Mouse (Mus musculus) forebrain, embryonic 12.5 days (tissue): ENCODE results near the gene Frg2f1. TPM values are rescaled to one million over a fixed set of nuclear protein-coding genes. Genes with fewer than 3 reads are reported as not detected.

Source experiments
- ATAC-seq: fragments of 200-750 bp; cut with Nextera tagmentation; 2 replicates; pipeline ENCODE4 v1.8.0; 2017; ENCODE audit warnings: moderate TSS enrichment; ENCODE audit not compliant: low FRiP score
- H3K27ac ChIP-seq: fragments of 300-500 bp; sonication (generic); 2 replicates; pipeline ENCODE4 v1.5.1; 2016; ENCODE audit warnings: mild to moderate bottlenecking
- H3K27me3 ChIP-seq: fragments of 300-500 bp; sonication (generic); 2 replicates; pipeline ENCODE4 v1.6.1; 2016; ENCODE audit warnings: mild to moderate bottlenecking
- H3K36me3 ChIP-seq: fragments of 300-500 bp; sonication (generic); replicated peaks from 2 replicates; pipeline ENCODE4 v1.6.1; 2016; ENCODE audit warnings: mild to moderate bottlenecking
- H3K4me1 ChIP-seq: fragments of 300-500 bp; sonication (generic); 2 replicates; pipeline ENCODE4 v1.6.1; 2016
- H3K4me2 ChIP-seq: fragments of 300-500 bp; sonication (generic); 2 replicates; pipeline ENCODE4 v1.6.1; 2016; ENCODE audit warnings: mild to moderate bottlenecking, moderate library complexity
- H3K4me3 ChIP-seq: fragments of 300-500 bp; sonication (generic); replicated peaks from 2 replicates; pipeline ENCODE4 v1.5.1; 2016; ENCODE audit warnings: mild to moderate bottlenecking
- H3K9ac ChIP-seq: fragments of 300-500 bp; sonication (generic); 2 replicates; pipeline ENCODE4 v1.6.1; 2016; ENCODE audit warnings: mild to moderate bottlenecking
- H3K9me3 ChIP-seq: fragments of 300-500 bp; sonication (generic); 2 replicates; pipeline ENCODE4 v1.6.1; 2016
- WGBS: fragments of 180-500 bp; shearing (Covaris S2); methylation state at CpG from one replicate; pipeline ENCODE4 v1.1.7; 2016; 5-methylcytosine and 5-hydroxymethylcytosine counted together
- polyA plus RNA-seq: library from polyadenylated mRNA; unstranded; fragments of >200 nt; fragmentation: Nextera tagmentation; extraction: Ambion mirVana; gene quantifications from 2 replicates; pipeline ENCODE4 v1.2.1, GENCODE M21; 2016

The Frg2f1 gene
- 3.1 and 4.4 TPM in 2 replicates for polyA plus RNA-seq

DNA sequence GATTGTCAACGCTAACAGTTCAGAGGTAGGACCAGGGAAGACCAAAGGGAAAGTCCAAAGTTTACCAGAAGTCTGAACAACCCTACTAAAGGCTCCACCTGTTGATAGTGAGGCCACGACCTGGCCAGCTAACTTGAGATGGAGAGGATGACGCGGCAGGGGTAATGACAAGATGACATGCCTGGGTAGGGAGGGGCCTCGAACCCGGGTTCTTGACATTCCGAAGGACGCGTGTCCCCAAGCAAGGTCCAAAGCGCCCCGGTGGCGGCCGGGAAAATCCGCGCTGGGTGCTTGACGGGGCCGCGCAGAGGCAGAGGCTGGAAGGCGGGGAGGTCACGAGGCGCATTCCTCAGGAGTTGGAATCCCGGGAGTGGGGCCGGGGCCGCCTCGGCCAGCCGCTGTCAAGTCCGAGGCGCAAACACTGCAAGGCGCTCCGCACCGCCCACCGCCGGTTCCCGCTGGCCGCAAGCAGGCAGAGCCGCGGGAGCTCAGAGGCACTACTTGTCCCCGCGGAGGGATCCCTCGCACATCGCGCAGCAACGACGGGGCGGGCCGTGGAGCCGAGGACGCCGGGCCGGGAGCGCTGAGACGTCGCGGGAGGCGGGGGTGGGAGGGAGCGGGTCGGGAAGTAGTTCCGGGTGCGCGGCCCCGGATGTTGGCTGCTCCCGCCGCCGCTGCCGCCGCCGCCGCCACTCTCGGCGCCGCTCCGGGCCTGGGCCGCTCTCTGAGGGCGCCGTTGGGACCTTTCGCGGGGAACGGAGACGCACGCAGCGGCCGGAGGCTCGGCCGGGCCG, at the start of gene Frg2f1:
Gene Frg2f1 (minus strand): TSS at position 499 of the 794 bp plus-strand sequence.
- peak; percentile 95 for ATAC-seq
- WGBS: under 1% methylated on average over 81 of the region's 85 CpGs
- H3K9me3 ChIP-seq: no peaks in the 10 kb centered on the region
- peak within 1 kb of the TSS; percentile 87 for H3K4me3 ChIP-seq
- H3K27ac ChIP-seq: peak within 1 kb of the TSS; percentile 99
- H3K4me2 ChIP-seq: peak within 1 kb of the TSS; percentile 77
- H3K9ac ChIP-seq: peak within 1 kb of the TSS; percentile 97
- no peaks in the 10 kb centered on the region for H3K36me3 ChIP-seq
- H3K27me3 ChIP-seq: no peaks in the 10 kb centered on the region
- H3K4me1 ChIP-seq: peaks cover 21% of the 10 kb centered on the region

DNA sequence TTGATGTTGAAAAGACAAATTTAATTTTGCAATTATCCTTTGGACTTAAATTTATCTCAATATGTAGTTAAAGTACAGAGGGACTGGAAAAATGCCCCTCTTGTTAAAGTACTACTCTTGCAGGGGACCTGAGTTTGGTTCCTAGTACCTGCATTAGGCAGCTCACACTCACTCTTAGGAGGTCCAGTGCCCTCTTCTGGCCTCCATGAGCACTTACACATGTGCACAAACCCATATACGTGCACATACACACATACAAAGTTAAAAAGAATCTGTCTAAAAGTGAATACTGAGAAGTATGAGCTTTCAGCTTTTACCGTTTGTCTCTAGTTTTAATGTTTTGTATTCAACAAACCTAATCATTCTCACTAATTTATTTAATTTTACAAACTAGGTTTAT, 48.7 kb upstream of the Frg2f1 start:
- Histone ChIP-seq H3K36me3 (peaks cover 12% of the 10 kb centered on the region), H3K9me3 (no peaks in the 10 kb centered on the region), H3K27me3 (no peaks in the 10 kb centered on the region), H3K4me3 (no peak overlapping the region), H3K4me2 (no peak overlapping the region), H3K27ac (no peak overlapping the region), H3K4me1 (peaks cover 6% of the 10 kb centered on the region; the same call in 1 of the 2 replicates), H3K9ac (no peak overlapping the region)
- 99% methylated on average over 2 of the region's 2 CpGs for WGBS
- ATAC-seq: no peak

DNA sequence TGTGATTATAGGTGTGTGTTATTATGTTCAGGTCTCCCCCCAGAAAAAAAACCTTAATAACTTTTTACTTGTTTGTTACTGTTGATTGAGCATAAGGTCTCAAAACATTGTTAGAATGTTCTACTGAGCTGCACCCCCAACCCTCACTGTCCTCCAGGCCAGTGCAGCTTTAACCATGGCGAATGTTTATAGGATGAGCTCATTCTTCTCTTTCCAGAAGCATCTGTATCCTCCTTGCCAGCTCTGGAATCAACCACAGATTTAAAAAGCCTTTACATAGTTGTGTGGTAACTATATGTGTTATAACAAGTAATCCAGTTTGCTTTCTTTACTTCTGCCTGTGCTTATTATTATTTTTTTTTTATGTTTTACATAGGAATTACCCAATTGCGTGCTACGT, 36.1 kb upstream of the Frg2f1 start:
- 97% methylated on average over 3 of the region's 3 CpGs for WGBS
- H3K27ac ChIP-seq: no peak overlapping the region
- no peaks in the 10 kb centered on the region for H3K4me1 ChIP-seq
- H3K27me3 ChIP-seq: no peaks in the 10 kb centered on the region
- no peaks in the 10 kb centered on the region for H3K9me3 ChIP-seq
- H3K4me3 ChIP-seq: no peak overlapping the region
- no peak for ATAC-seq
- peaks cover 10% of the 10 kb centered on the region; the same call in 1 of the 2 replicates for H3K36me3 ChIP-seq
- H3K9ac ChIP-seq: no peak overlapping the region
- H3K4me2 ChIP-seq: no peak overlapping the region

DNA sequence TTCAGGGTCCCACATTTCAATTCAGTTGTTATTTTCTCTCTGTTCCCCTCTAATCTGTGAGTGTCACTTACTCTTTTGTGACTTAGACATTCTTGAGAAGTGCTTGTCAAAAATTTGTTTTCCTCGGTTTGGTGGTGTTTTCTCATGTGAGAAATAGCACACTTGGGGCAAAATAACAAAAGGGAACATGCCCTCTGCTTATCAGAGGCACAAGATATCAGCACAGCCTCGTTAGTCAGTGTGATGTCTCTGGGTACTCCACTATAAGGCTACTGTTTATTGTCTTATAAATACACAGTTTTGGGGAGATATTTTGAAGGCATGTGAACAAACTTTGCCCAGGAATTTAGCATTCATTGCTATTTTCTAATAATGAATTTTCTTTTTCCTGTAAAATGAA, 35.2 kb upstream of the Frg2f1 start:
- H3K27me3 ChIP-seq: no peaks in the 10 kb centered on the region
- peaks cover 10% of the 10 kb centered on the region; the same call in 1 of the 2 replicates for H3K36me3 ChIP-seq
- no peaks in the 10 kb centered on the region for H3K9me3 ChIP-seq
- no peak overlapping the region for H3K27ac ChIP-seq
- no peak overlapping the region for H3K4me3 ChIP-seq
- no peak overlapping the region for H3K9ac ChIP-seq
- no peak for ATAC-seq
- no peaks in the 10 kb centered on the region for H3K4me1 ChIP-seq
- 80% methylated on average over 2 of the region's 2 CpGs for WGBS
- no peak overlapping the region for H3K4me2 ChIP-seq

DNA sequence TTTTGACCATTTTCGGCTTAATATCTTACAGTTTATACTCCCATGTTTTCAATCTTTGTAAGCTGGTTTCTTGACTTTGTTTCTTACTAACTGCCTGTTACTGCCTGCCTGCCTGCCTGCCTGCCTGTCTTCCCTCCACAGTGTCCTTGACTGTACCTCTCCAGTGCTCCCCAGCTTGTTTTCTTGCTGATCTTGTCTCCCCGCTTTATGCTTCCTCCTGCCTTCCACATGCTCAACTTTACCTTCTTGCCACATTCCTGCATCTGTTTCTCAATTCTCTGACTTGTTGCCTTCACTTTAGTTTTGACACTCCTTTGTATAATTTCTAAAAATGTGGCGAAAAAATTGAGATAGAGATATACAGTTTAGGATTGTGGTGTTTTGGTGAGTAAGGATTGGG, 33.4 kb upstream of the Frg2f1 start:
- no peak overlapping the region for H3K4me2 ChIP-seq
- H3K4me3 ChIP-seq: no peak overlapping the region
- no peak overlapping the region for H3K9ac ChIP-seq
- no peaks in the 10 kb centered on the region for H3K4me1 ChIP-seq
- H3K9me3 ChIP-seq: no peaks in the 10 kb centered on the region
- no peak overlapping the region for H3K27ac ChIP-seq
- 90% methylated on average over 3 of the region's 3 CpGs for WGBS
- H3K27me3 ChIP-seq: no peaks in the 10 kb centered on the region
- no peak for ATAC-seq
- peaks cover 10% of the 10 kb centered on the region; the same call in 1 of the 2 replicates for H3K36me3 ChIP-seq

DNA sequence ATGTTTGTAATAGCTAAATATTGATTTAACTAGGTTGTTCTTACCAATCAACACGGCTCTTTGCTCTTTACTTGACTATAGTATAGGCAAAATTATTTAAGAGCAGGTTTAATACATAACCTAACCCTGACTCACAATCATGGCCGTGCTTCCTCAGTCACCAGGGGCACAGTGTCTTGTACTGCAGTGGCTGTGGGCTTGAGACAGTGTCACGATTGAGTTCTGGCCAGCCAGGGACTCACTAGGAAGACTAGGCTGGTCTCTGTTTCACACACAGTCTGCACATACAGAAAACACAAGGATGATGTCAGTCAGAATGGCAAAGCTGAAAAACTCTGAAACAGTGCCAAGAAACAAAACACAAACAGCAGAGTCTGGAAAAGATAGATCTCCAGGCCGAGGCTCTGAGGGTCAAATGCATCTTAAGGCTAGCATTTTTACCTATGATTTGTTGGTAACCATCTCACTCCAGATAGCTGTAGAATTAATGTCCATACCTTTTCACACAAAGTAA, 27.1 kb upstream of the Frg2f1 start:
- H3K4me2 ChIP-seq: no peak overlapping the region
- no peak overlapping the region for H3K9ac ChIP-seq
- H3K4me3 ChIP-seq: no peak overlapping the region
- 0 out of 2 replicates have a peak, but pooled peaks cover 4% of the 10 kb centered on the region for H3K36me3 ChIP-seq
- H3K9me3 ChIP-seq: no peaks in the 10 kb centered on the region
- no peaks in the 10 kb centered on the region for H3K4me1 ChIP-seq
- H3K27me3 ChIP-seq: no peaks in the 10 kb centered on the region
- 92% methylated on average over 4 of the region's 4 CpGs for WGBS
- ATAC-seq: no peak
- no peak overlapping the region for H3K27ac ChIP-seq

DNA sequence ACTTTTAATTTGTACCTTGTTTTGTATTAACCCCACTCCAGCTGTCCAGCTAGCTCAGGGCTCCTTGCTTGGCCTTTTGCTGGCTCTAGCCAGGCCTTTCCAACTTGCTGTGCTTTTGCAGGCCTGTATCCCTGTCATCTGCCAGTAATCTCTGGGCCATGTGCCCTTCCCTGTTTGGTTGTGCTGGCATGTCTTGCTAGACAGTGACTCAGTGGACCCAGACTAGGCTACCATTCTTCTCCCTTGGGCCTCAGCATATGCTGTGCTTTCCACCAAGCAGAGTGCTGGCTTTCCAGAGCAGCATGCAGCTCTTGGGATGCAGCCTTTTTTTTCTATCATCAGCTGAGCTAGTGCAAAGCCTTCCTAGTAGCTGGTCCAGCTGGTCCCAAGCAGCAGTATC, 23.8 kb upstream of the Frg2f1 start:
- Histone ChIP-seq H3K4me2 (no peak overlapping the region), H3K9me3 (no peaks in the 10 kb centered on the region), H3K4me1 (no peaks in the 10 kb centered on the region; the same call in 1 of the 2 replicates), H3K27ac (no peak overlapping the region), H3K27me3 (no peaks in the 10 kb centered on the region), H3K4me3 (no peak overlapping the region), H3K36me3 (0 out of 2 replicates have a peak, but pooled peaks cover 4% of the 10 kb centered on the region), H3K9ac (no peak overlapping the region)
- ATAC-seq: no peak

DNA sequence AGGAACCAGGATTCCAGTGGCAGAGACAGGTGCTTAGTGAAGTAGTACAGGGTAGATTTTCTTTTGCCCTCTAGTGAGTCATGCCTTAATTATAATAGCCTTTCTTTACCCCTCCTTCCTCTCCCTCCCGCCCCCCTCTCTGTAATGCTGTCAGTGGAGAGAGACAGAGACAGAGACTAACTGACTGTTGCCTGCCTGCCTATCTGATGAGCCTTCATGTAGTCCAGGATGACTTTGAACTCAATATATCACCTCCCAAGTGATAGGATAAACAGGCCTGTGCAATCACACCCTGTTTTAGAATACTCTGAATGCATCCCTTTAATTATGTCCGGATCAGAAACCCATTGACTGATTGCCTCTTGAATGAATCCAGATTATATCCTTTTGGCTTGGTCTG, 16.1 kb upstream of the Frg2f1 start:
- Histone ChIP-seq H3K9ac (no peak overlapping the region), H3K27ac (no peak overlapping the region), H3K9me3 (no peaks in the 10 kb centered on the region), H3K4me1 (peaks cover 10% of the 10 kb centered on the region), H3K4me3 (no peak overlapping the region), H3K27me3 (no peaks in the 10 kb centered on the region), H3K4me2 (no peak overlapping the region), H3K36me3 (no peaks in the 10 kb centered on the region)
- ATAC-seq: no peak
- WGBS: 71% methylated on average over 2 of the region's 2 CpGs

DNA sequence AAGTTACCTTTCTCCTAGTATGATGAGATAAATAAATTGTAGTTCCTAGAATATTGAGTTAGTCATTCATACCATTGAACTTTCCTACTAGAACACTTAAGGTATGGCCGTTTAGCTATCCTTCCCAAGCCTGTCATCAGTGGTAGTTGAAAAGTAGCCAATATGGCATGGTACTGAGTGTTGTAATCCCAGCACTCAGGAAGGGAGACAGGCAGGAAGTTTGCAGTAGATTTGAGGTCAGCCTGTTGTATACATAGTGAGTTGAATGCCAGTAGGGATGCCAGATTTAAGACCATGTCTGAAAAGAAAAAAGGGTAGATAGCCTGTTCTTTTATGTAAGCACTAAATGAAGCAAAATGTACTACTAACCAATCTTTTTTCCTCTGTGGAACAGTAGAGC, 11.5 kb upstream of the Frg2f1 start:
- Histone ChIP-seq H3K9me3 (no peaks in the 10 kb centered on the region), H3K36me3 (no peaks in the 10 kb centered on the region), H3K9ac (no peak overlapping the region), H3K4me3 (no peak overlapping the region), H3K4me2 (no peak overlapping the region), H3K27me3 (no peaks in the 10 kb centered on the region), H3K4me1 (peaks cover 10% of the 10 kb centered on the region), H3K27ac (no peak overlapping the region)
- no peak for ATAC-seq
- WGBS: 95% methylated on average over 1 of the region's 1 CpGs

DNA sequence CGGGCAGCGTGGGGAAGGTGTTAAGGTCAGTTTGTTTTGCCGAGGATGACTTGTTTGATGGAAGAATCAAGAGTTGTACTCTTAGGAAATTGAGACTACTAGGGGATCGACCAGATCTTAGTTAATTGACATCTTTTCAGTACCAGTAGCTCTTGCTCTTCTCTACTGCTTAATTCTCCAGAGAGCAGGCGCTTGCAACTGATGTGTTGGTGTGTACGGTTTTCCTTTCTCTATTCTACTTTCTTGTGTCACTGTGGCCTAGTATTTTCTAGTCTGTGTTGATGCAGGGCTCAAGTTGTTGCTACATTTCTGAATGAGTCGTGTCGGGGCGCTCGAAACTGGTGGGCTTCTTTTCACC, 1.2 kb upstream of the Frg2f1 start:
- peaks cover 21% of the 10 kb centered on the region for H3K4me1 ChIP-seq
- no peaks in the 10 kb centered on the region for H3K27me3 ChIP-seq
- peak overlapping the region; percentile 87 for H3K4me3 ChIP-seq
- WGBS: 5% methylated on average over 10 of the region's 10 CpGs
- H3K27ac ChIP-seq: no peak overlapping the region
- no peaks in the 10 kb centered on the region for H3K36me3 ChIP-seq
- peak overlapping the region; percentile 97 for H3K9ac ChIP-seq
- ATAC-seq: no peak
- H3K9me3 ChIP-seq: no peaks in the 10 kb centered on the region
- H3K4me2 ChIP-seq: peak overlapping the region; percentile 77

DNA sequence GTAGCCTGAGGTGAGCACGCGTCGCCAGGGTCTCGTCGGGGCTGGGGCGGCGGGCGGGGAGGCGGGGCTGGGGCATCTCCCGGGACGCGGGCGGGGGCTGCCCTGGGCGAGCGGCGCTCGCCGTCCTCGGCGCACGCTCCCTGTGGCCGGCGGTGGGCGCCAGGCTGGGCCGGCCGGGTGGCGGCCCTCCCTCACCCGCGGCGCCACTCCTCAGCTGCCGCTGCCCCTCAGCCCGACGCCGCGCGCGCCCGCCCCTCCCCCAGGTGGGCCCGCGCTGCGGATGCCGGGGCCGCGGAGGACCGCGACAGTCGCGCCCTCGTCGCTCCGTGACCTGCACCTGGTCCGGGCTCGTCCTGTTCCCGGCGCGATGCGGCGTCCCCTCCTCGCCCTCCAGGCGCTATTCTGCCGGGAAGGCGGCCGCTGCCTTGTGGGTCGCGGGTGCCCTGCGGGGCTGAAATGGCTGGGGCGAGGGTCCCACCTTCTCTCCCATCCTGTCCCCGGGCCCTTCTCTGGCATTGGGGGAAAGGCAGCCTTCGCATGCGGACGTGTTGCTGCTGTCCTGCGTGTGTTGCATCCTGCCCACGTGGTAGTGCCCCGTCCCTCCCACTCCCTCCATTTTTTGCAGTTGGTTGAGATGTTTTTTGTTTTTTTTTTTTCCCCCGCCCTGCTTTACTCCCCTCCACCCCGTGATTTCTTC, 655 bp upstream of the Frg2f1 start:
- no peaks in the 10 kb centered on the region for H3K27me3 ChIP-seq
- no peaks in the 10 kb centered on the region for H3K9me3 ChIP-seq
- H3K4me2 ChIP-seq: peak overlapping the region; percentile 77
- 0% methylated on average over 53 of the region's 76 CpGs for WGBS
- H3K27ac ChIP-seq: peak overlapping the region; percentile 99
- H3K36me3 ChIP-seq: no peaks in the 10 kb centered on the region
- H3K4me1 ChIP-seq: peaks cover 21% of the 10 kb centered on the region
- no peak; the same call in 1 of the 2 replicates for ATAC-seq
- H3K4me3 ChIP-seq: peak overlapping the region; percentile 87
- H3K9ac ChIP-seq: peak overlapping the region; percentile 97

DNA sequence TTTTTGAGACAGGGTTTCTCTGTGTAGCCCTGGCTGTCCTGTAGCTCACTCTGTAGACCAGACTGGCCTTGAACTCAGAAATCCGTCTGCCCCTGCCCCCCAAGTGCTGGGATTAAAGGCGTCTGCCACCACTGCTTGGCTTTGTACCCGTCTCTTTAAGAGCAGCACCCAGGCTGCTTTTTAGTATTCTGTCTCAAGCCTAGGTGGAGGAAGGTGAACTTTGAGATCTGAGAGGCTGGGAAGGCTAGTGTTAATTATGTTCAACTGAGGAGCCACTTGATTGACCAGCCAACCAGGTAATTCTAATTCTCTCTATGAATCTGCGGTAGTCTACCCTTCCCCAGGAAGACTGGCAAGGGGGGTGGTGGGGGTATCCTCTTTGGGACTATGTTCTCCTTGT, 1.9 kb downstream of the Frg2f1 start:
- H3K9me3 ChIP-seq: no peaks in the 10 kb centered on the region
- no peaks in the 10 kb centered on the region for H3K27me3 ChIP-seq
- no peaks in the 10 kb centered on the region for H3K36me3 ChIP-seq
- no peak overlapping the region for H3K27ac ChIP-seq
- H3K9ac ChIP-seq: no peak overlapping the region
- no peak for ATAC-seq
- WGBS: 73% methylated on average over 4 of the region's 4 CpGs
- no peak overlapping the region for H3K4me3 ChIP-seq
- peaks cover 21% of the 10 kb centered on the region for H3K4me1 ChIP-seq
- H3K4me2 ChIP-seq: no peak overlapping the region
